Mouse (Mus musculus) embryo, embryonic 10 days (tissue): ENCODE measurements around the gene Wfikkn2.

Source experiments
- DNase-seq: peaks from one replicate; pipeline ENCODE4 v3.0.0-alpha.2; 2015; ENCODE audit warnings: low spot score

Gene Wfikkn2

DNA sequence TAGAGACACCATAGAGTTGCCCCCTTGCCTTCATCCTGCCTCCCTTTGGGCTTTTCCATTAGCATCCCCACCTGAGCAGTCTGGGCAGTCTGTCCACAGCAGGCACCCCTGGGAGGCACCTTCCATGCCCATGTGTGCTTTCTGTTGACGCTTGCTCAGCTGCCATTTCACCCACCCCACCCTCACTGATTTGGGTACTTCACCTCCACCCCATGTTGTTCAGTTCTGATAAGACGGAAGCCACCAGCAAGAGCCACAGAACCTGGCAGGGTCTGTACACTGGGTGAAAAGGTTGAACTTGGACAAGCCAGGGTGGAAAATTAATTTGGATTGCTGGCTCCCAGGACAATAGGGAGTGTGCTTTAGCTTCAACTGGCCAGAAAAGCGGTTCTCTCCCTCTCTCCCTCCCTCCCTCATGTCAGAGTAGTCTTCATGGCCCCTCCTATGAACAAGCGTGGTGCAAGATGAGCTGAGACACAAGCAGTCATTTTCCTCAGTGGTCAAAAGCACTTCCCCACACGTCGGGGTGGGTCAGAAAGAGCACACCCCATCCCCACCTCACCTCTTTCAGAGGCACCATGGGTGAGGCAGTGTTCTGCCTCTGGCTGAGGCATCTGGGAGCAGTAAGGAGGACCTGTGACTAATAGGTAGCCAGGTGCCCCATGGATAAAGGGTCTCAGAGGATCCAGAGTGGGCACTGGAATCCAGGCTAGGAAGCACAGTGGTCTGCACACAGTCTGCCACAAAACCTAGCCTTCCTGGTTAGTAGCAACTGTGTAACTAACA is 16.0 kb upstream of the Wfikkn2 start:
- no peak for DNase-seq

DNA sequence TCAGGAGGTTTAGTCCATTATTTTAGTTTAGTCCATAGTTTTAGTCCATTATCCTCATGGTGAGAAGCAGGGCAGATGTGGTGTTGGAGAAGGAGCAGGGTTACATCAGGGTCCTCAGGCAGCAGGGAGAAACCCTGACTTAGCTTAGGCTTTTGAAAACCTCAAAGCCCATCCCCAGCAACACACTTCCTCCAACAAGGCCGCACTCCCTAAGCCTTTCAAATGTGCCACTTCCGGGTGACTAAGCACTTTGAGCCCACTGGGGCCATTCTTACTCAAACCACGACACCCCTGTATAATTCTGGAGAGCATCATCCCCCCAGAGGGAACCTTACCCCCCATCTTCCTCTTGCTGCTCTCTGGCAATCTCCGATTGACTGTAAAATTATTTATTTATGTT is 14.0 kb upstream of the Wfikkn2 start:
- no peak for DNase-seq

DNA sequence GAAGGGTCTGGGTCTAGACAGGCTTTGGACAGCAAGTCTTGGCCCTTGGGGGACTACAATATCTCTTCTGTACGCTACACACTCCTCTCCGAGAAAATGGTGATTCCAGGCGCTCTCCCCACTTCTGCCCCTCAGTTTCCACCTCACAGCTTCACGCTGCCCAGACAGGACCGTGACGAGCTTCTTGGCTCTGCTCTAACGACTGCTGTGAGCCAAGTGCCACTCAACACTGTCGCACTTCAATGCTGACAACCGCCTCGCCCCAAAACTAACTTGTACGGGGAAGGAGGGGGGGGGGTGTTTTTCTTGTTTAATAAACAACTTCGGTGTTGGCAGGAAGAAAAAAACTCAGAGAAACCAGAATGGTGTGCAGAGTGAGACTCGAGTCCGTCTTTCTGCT is 12.2 kb upstream of the Wfikkn2 start:
- no peak for DNase-seq

DNA sequence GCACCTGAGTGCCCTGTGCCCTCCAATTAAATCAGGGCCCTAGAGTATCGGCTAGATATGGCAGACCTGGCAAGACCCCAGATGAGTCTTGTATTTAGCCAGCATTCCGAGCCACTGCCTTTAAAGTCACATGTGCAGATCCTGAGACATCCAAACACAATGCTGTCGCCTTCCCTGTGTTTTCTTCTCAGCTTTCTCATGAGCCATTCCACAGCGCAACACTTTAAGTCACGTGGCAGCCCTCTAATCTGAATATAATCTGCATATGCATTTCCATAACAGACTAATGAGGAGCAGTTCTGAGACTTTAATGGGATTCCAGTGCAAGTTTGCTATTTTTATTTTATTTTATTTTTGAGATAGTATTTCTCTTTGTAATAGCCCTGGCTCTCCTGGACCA is 9.9 kb upstream of the Wfikkn2 start:
- no peak for DNase-seq

DNA sequence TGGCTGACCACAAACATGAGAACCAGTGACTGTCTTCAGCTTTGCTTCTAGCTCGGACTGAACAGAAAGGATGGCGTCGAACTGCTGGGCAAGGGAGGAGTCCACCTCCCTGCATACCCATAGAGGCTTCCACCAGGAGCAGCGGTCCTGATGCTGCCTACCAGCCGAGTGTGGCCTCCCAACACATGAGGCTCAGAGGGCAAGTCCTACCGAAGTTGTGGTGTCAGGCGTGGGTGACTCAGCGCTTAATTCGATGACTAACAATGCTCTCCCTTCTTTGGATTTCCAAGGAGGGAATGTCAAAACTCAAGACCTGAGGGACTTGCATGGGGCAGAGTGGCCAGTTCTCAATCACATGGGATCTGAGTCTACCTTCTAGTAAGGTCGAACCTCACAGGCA is 7.9 kb upstream of the Wfikkn2 start:
- no peak for DNase-seq

DNA sequence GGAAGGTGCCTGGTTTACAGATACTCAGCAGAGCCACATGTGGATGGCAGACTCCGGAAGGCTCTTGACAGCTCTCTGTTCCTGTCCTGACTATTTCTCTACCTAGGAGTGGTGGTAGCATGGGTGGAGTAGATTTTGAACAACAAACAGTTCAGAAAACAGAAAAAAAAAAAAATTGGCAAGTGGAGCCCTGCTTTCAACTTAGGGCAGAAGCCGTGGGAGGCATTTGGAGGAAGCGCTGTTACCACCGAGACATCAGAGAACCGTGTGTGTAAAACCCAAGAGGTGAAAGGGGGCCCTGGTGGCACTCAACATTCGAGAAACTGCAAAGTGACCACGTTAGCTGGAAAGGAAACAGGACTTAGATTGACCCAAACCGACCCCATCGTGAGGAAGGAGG is 7.4 kb upstream of the Wfikkn2 start:
- no peak for DNase-seq

DNA sequence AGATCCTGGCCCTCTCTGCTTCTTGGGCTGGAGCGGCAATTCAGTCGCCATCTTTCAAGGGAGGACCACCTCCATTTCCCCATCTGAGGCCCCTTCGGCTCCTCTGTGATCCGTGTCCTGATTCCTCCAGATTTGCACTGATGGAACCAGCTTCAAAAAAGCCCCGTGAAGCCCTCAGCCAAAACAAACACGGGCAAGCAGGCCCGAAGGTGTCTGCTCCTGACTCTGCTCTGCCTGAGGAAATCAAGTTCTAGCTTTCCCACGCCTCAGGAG is 920 bp upstream of the Wfikkn2 start:
- DNase-seq, result no peak

DNA sequence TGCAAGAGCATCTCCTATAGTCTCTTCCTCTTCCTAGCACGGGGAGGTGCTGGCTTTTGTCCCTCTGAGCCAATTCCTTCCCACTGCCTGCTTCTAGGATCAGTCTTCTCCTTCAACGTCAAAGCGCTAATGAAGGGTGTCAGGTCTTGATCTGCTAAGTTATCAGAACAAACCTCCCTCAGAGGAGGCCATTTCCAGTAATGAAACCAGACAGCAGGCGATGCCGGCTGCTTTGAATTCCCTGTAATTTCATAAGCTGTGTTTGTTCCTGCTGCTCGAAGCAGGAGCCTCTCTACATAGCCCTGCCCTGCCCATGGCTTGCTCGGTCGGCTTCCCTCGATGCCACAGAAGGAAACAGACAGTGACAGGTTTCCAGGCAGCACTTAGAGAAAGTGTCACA is 1.4 kb downstream of the Wfikkn2 start:
- DNase-seq, result no peak

DNA sequence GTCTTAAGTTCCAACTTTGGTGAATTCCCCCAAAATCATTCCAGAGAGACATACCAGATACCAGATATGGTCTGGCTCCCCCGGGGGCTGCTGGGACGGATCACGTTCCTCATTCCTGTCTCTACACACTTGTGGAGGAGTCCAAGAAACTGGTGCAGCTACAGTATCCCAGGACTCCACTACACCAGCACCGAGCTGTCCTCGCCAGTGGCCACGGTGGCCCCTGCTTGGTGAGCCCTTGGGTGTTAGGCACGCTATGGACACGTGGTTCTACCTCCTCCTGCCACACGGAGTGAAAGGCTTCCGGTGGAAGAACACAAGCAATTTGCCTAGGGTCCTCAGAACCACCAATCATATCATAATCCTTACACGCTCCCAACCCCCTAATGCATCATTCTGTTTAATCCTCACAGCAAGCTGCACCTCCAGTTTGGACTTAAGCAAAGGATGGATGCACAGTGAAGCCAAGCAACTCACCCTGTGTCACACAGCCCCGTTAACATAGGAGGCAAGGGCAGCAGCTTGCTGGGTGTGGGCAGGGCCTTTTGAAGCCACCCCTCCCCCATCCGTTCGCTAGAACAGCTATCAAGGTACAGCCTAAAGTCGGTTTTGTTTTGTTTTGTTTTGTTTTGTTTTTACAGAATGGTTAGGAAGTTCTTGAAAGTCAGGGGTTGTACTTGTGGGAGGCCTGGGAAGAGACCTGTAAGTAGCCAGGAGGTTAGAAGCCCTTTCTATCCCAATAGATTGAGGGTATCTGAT is 2.2 kb downstream of the Wfikkn2 start:
- DNase-seq, result peak; percentile 28

DNA sequence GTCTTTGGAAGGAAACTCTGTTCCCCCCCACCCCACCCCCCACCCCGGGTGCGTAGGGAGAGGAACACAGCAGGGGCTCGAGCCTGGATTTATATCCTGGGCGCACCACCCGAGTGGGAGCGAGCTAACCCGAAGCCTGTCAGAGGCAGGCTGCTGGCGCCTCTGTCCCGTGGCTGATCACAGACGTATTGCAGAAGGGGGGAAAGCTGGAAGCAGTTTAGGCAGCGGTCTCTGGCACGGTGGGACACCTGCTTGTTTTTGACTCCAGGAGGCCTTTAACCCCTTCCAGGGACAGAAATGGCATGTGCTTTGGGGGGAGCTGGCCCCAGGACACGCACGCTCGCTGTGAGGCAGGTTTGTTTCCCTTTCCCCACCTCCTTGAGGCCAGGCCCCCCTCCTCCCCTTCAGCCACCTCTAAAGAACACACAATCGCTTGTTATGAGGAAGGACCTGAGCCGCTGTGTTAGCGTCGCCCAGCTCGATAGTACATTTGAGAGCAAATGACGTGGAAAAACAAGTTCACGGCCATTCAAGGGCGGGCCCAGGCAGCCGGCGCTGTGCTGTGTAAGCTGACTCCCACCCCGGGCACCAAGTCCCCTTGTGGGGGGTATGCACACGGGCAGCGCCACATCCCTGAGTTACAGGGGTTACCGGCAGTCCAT is 2.9 kb downstream of the Wfikkn2 start:
- DNase-seq, result peak; percentile 45

DNA sequence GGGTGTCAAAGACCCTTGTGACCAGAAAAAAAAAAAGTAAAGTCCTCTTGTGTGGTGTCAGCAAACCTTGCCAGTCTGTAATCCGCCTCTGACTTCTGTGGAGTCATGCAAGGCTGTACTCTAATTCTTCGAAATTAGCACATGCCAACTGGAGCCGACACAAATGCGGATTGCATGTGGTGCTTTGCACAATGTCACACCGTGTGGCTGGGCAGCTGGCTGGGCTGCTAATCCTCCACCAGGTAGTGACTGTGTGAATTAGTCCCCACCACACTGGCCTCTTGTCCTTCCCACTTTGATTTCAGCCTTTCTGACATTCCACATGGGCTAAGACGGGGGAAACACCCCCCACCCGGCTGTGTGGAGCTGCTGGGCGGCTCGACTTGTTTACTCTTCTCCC is 6.1 kb downstream of the Wfikkn2 start:
- no peak for DNase-seq

DNA sequence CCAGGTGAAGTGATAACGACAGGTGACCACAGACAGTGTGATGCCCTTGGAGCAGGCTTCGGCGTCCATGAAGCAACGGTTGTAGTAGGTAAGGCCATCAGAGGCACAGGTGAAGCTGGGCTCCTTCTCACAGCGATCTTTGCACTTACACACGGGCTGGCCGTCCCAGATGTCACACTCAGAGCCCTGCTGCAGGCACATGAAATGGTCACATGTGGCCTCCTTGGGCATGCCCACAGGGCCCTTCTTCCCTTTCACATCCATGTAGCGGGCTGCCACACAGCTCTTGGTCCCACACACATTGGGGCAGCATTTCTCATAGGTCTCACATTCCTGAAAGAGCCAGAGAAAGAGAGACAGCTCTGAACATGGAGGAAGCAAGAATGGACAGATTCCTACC is 7.0 kb downstream of the Wfikkn2 start:
- no peak for DNase-seq

DNA sequence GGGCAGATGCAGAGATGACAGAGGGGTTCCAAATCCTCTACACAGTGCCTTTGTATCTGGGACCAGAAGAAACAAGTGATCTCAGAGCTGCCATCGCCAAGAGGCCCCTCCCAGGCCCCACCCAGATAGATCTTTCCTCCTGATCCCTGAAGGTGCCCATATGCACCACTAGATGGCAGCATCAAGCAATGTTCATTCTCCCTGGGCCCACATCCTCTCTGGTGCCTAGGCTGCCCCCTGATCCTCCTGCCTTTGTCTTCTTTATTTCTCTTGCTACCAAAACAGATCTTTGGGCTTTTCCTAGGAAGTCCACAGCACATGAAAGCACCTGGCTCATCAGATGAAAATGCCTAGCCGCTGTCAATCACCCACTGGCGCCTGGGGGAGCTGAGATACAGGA is 9.7 kb downstream of the Wfikkn2 start:
- DNase-seq, result peak; percentile 94

DNA sequence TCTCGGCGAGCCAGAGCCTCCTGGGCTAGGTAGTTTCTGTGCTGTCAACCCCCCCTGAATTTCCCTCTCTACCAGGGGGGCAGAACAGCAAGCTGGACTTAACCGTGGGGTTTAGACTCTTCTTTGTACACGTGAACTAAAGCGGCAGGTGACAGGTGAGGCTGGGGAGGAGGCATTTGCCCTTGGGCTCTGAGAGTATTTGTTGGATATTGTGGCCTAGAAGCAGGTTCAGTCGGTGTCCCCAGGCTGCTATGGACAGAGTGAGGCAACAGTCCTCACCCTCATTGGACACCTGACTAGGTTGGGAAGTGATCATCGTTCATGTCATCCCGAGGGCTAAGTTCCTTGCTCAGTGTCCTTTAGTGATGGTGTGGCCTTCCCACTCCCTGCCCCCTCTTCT is 10.9 kb downstream of the Wfikkn2 start:
- no peak for DNase-seq

DNA sequence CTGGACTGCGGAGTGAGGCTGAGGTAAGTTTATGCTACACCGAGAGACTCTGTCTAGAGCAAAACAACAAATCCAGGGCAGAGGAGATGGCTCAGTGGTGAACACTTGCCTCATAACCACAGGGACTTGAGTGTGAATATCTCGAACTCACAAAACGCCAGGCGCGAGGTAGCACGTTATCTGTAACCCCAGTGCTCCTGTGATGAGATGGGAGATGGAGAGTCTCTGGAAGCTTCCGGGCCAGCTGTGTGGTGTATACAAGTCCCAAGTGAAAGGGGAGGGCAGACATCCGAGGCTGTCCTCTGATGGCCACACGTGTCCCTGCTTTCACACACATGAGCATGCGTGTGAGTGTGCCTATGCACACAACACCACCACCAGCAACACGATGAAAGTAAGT is 11.4 kb downstream of the Wfikkn2 start:
- DNase-seq, result no peak

DNA sequence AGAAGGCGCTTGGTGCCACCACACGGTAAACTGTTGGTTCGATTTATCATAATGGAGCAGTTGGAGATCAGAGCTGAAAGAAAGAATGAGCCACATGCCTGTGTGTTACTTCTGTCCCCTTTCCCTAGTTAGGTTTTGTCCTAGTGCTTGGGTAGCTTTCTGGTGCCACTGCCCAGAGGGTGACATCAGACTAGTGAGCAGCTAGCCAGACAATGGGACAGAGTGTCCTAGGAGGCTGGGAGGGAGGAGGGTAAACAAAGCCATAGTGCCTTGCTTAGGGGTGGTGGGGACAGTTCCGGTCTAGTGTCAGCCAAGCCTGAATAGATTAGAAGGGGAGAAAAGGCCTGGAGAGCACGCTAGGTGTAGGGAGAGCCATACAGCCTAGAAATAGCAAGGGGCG is 12.4 kb downstream of the Wfikkn2 start:
- no peak for DNase-seq

DNA sequence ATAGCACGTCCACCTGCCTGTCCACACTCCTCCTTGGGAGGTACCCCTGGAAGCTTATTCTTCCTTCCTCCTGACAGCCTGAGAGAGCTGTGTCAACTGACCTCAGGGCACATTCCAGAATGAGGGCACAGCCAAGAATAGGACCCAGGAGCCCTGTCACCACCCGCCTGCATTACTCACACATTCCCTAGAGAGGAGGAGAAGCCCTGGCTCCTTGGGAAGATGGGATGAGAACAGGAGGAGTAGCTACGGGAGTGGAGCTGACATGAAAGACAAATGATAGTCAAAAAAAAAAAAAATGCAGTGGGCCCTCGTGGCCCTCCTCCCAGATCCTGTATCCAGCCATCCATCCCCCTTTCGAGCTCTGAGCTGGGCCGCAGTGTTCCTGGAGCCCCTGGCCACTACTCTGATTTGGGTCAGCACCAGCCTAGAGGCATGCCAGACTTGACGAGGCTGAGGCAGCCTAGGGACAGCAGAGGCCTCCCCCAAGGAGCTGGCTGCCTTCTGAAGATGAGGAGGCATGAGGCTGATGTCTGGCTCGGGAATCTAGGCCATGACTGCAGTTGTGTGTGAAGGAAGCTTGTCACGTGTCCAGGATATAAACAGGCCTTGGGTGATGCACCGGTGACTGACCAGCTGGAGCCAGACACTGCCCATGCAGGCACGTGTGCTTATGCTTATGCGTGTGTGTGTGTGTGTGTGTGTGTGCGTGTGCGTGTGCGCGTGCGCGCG is 13.8 kb downstream of the Wfikkn2 start:
- DNase-seq, result peak; percentile 24

DNA sequence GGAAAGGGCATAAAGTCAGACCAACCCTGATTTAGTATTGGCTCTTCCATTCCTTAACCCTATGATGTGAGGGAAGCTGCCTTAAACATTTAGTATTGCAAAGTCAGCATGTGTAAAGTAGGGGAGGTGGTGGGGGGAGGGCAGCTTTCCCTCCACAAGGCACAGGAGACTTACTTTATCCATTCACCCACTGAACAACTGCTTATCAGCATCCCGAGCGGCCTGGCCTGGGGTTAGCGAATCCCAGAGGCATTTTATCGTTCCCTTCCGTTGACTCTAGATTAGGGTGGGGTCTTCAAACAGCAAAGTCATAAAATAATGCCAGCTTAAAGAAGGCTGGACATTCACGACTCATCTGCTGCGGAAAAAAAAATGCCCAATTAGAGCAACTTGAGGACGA is 15.6 kb downstream of the Wfikkn2 start:
- DNase-seq, result no peak

DNA sequence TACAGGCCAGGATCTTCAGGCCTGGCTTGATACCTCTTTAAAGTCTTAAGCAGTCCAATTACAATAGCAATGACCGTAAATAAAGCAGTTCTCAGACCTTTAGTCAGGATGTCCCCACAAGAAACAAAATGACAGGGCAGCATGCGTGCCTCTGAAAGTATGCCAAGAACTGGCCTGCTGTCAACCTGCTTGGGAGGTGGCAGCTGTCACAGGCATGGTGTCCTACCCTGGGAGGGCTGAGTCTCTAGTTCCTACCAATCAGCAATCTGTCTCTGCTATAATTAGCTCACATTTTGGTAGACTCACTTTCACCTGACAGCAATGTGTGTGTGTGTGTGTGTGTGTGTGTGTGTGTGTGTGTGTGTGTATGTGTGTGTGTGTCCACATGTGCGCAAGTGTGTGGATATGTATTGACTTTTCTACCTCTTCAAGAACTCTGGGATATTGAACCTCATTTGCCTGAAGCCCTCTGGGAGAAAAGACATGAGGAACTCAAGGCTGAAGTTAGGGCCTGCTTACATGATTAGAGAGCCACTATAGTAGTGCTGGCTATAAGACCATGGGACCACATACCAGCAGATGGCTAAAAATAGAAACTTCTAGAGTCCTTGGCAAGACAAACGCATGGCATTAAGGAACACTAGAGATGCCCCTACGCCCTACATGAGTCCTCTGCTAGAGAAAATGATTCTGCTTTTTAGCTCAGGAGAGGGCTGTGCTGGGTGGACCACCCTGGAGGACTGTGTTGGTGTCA is 16.4 kb downstream of the Wfikkn2 start:
- DNase-seq, result no peak

DNA sequence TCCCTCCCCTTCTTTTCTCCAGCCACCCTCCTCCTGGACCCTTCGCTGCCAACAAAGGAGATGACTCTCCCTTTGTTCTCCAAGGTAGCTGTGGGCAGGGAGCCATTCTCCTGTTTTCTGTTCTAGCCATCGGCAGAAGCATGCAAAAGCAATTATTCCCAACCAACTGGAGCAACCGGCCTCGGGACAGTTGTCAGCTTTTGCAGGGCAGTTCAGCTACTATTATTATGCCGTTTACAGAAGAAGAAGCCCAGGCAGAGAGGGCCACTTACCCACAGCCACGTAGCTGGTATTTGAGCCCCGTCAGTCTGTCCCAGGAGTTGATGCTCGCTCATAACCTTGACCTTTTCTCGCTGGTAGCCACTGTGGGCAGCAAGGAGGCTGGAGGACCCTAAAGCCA is 17.4 kb downstream of the Wfikkn2 start:
- no peak for DNase-seq

DNA sequence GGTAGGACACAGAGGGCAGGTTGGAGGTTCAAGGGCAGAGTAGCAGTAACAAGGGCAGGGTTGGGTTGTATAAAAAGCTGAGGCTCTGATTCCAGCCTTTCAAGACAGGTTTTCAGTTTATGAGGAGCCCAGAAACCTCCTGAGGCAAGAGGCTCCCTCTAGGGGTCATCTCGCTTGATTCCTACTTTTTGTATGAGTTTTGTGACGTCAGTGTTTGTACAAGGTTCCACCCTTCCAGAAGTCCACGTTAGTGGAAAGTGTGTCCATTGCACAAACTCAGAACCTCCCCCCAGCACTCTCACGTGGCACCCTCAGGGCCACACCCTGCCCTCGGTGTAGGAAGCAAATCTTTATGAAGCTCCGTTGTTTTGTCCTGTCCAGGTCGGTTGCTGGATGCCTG is 19.8 kb downstream of the Wfikkn2 start:
- peak; percentile 60 for DNase-seq

DNA sequence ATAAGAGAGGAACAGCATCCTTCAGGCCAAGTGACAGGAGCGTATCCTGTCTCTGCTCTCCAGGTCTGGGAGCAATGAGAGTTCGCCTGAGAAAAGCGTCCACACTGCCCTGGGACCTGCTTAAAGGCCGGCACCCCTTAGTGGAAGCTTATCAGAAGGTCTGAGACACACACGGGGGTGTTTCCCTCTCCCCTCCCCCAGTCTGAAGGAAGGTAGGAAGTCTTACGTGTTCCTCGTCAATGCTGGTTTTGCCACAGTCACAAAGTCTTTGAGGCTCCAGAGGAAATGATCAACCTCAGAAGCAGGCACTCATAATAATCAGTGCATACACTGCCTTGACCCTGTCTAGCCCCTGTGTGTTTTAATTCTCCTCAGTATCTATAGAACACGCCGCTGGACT is 22.3 kb downstream of the Wfikkn2 start:
- no peak for DNase-seq
